ENCODE assay signal across 8 mouse cellular contexts in genomic region chr1:166002520-166003155, GRCm38 (mm10). TPM values are rescaled to one million over a fixed set of nuclear protein-coding genes. Genes with fewer than 3 reads are reported as not detected.
DNase-seq lines count a peak whose midpoint lies in the region; ATAC-seq and TF ChIP-seq lines count a peak whose summit lies in the region.

TSS of gene Pou2f1 (minus strand) at chr1:166002678.

- DNase-seq in CD4-positive helper T cell, adult 2 months (ENCODE audit: low read depth, low spot score): peak; percentile 100
- DNase-seq in brain, embryonic 18.5 days (ENCODE audit: low read depth, low spot score): peak; percentile 98
- DNase-seq in kidney, postnatal 0 days (ENCODE audit: low spot score): peak; percentile 100
- DNase-seq in liver, embryonic 11.5 days (ENCODE audit: low spot score): peak; percentile 97
- peak; percentile 100 for DNase-seq in naive thymus-derived CD4-positive, alpha-beta T cell, adult 2 months (ENCODE audit: low read depth)

- H3K4me1 ChIP-seq in heart, embryonic 12.5 days (replicated peaks): peaks cover 15% of the 10 kb centered on the region
- H3K4me1 ChIP-seq in kidney, postnatal 0 days (replicated peaks; ENCODE audit: insufficient read depth, low read length): peaks cover 14% of the 10 kb centered on the region
- H3K4me1 ChIP-seq in liver, embryonic 11.5 days (replicated peaks; ENCODE audit: control insufficient read depth, insufficient read depth, low read length): peaks cover 16% of the 10 kb centered on the region
- H3K4me1 ChIP-seq in stomach, embryonic 14.5 days (ENCODE audit: control insufficient read depth, insufficient read depth, low read length): peaks cover 8% of the 10 kb centered on the region; the same call in 1 of the 2 replicates

- peak within 1 kb of the TSS; percentile 86 for H3K4me3 ChIP-seq in heart, embryonic 12.5 days
- H3K4me3 ChIP-seq in kidney, postnatal 0 days (replicated peaks; ENCODE audit: low read depth, low read length): peak within 1 kb of the TSS; percentile 99
- H3K4me3 ChIP-seq in liver, embryonic 11.5 days (ENCODE audit: low read depth, low read length): peak within 1 kb of the TSS; percentile 96
- H3K4me3 ChIP-seq in stomach, embryonic 14.5 days (ENCODE audit: low read depth, low read length): peak within 1 kb of the TSS; percentile 90

- peak within 1 kb of the TSS; percentile 93 for H3K4me2 ChIP-seq in heart, embryonic 12.5 days
- H3K4me2 ChIP-seq in kidney, postnatal 0 days (ENCODE audit: low read length): peak within 1 kb of the TSS; percentile 96
- peak within 1 kb of the TSS; percentile 99 for H3K4me2 ChIP-seq in liver, embryonic 11.5 days
- peak within 1 kb of the TSS; percentile 92 for H3K4me2 ChIP-seq in stomach, embryonic 14.5 days (replicated peaks; ENCODE audit: low read depth, low read length)

- H3K9ac ChIP-seq in heart, embryonic 12.5 days: peak within 1 kb of the TSS; percentile 91
- peak within 1 kb of the TSS; percentile 89 for H3K9ac ChIP-seq in kidney, postnatal 0 days (ENCODE audit: low read depth, low read length)
- peak within 1 kb of the TSS; percentile 95 for H3K9ac ChIP-seq in liver, embryonic 11.5 days (ENCODE audit: low read depth, low read length)
- H3K9ac ChIP-seq in stomach, embryonic 14.5 days (replicated peaks; ENCODE audit: low read depth, low read length): peak within 1 kb of the TSS; percentile 95

- under 1% methylated on average over 60 of the region's 61 CpGs for WGBS in heart, embryonic 12.5 days
- WGBS in kidney, postnatal 0 days: under 1% methylated on average over 43 of the region's 61 CpGs
- WGBS in liver, embryonic 11.5 days: under 1% methylated on average over 60 of the region's 61 CpGs
- WGBS in stomach, embryonic 14.5 days: under 1% methylated on average over 41 of the region's 61 CpGs

- H3K36me3 ChIP-seq in heart, embryonic 12.5 days: no peaks in the 10 kb centered on the region
- no peaks in the 10 kb centered on the region for H3K36me3 ChIP-seq in kidney, postnatal 0 days (ENCODE audit: insufficient read depth, low read length)
- H3K36me3 ChIP-seq in liver, embryonic 11.5 days (ENCODE audit: control insufficient read depth, insufficient read depth, low read length): no peaks in the 10 kb centered on the region
- no peaks in the 10 kb centered on the region for H3K36me3 ChIP-seq in stomach, embryonic 14.5 days (ENCODE audit: control insufficient read depth, insufficient read depth, low read length)

- H3K9me3 ChIP-seq in heart, embryonic 12.5 days (replicated peaks): no peaks in the 10 kb centered on the region
- no peaks in the 10 kb centered on the region for H3K9me3 ChIP-seq in kidney, postnatal 0 days (replicated peaks; ENCODE audit: low read length)
- no peaks in the 10 kb centered on the region for H3K9me3 ChIP-seq in liver, embryonic 11.5 days (ENCODE audit: control insufficient read depth, low read length)
- no peaks in the 10 kb centered on the region for H3K9me3 ChIP-seq in stomach, embryonic 14.5 days (ENCODE audit: control insufficient read depth, low read depth, low read length)

- peak within 1 kb of the TSS; percentile 92 for H3K27ac ChIP-seq in heart, embryonic 12.5 days (ENCODE audit: poor library complexity, severe bottlenecking)
- peak within 1 kb of the TSS; percentile 91 for H3K27ac ChIP-seq in kidney, postnatal 0 days
- peak within 1 kb of the TSS; percentile 94 for H3K27ac ChIP-seq in liver, embryonic 11.5 days (ENCODE audit: low read depth, low read length)
- H3K27ac ChIP-seq in stomach, embryonic 14.5 days (ENCODE audit: low read length): peak within 1 kb of the TSS; percentile 90

- H3K27me3 ChIP-seq in heart, embryonic 12.5 days (replicated peaks): no peaks in the 10 kb centered on the region
- no peaks in the 10 kb centered on the region for H3K27me3 ChIP-seq in kidney, postnatal 0 days (ENCODE audit: insufficient read depth, low read length)
- no peaks in the 10 kb centered on the region for H3K27me3 ChIP-seq in liver, embryonic 11.5 days (replicated peaks; ENCODE audit: control insufficient read depth, insufficient read depth, low read length)
- H3K27me3 ChIP-seq in stomach, embryonic 14.5 days (ENCODE audit: control insufficient read depth, insufficient read depth, low read length): no peaks in the 10 kb centered on the region

- TF ChIP-seq CTCF in kidney, postnatal 0 days (IDR thresholded peaks at IDR 0.05; ENCODE audit: low read depth): peak; percentile 82

- peak; percentile 81 for ATAC-seq in erythroid progenitor cell, adult 5-6 weeks (replicated peaks; ENCODE audit: low FRiP score, poor library complexity, severe bottlenecking)
- ATAC-seq in heart, embryonic 12.5 days (ENCODE audit: insufficient number of reproducible peaks, low FRiP score): peak; percentile 94
- peak; percentile 83 for ATAC-seq in kidney, postnatal 0 days (replicated peaks; ENCODE audit: low FRiP score, low read depth)
- ATAC-seq in liver, embryonic 11.5 days (replicated peaks; ENCODE audit: low FRiP score): peak; percentile 91
- ATAC-seq in stomach, embryonic 14.5 days (ENCODE audit: insufficient number of reproducible peaks, insufficient read depth, low FRiP score, low read depth): peak; percentile 91

RNA-seq across cellular contexts. Expression of gene Pou2f1, which starts in this region (rescaled TPM):
- total RNA-seq in erythroid progenitor cell, adult 5-6 weeks (2015; ENCODE audit: low replicate concordance): 40.4 and 54.1 TPM in 2 replicates
- total RNA-seq in erythroid progenitor cell, adult 5-6 weeks (2017; ENCODE audit: low replicate concordance): 26.4 and 28.9 TPM in 2 replicates
- polyA plus RNA-seq in heart, embryonic 12.5 days (2016; fragmentation: Nextera tagmentation; extraction: Ambion mirVana): 11.9 and 12.8 TPM in 2 replicates
- polyA plus RNA-seq in kidney, postnatal 0 days (2015; fragmentation: Nextera tagmentation; extraction: Ambion mirVana): 11.6 and 11.7 TPM in 2 replicates
- 15.5 and 16.5 TPM in 2 replicates for polyA plus RNA-seq in liver, embryonic 11.5 days (2014; fragmentation: Nextera tagmentation; extraction: Ambion mirVana)
- polyA plus RNA-seq in stomach, embryonic 14.5 days (2014; fragmentation: Nextera tagmentation; extraction: Ambion mirVana): 20.3 and 21.6 TPM in 2 replicates

Comparison
In these comparisons a context has a peak if more than half of its experiments do, and no peak if none do; other contexts are left out.
1. Peak in every context shown above with its lines: DNase-seq, ATAC-seq, H3K4me3 ChIP-seq and H3K27ac ChIP-seq.